Mouse (Mus musculus): ENCODE data around the gene Gm17606. TPM values are rescaled to one million over a fixed set of nuclear protein-coding genes. Genes with fewer than 3 reads are reported as not detected.

The Gm17606 gene
- not detected in 2 replicates for polyA plus RNA-seq (2016; fragmentation: Nextera tagmentation; extraction: Ambion mirVana)

- Histone ChIP-seq H3K4me2 (replicated peaks) (peak within 1 kb of the TSS; percentile 96), H3K4me3 (peak within 1 kb of the TSS; percentile 78), H3K9ac (peak within 1 kb of the TSS; percentile 89), H3K27me3 (replicated peaks) (no peaks in the 10 kb centered on the region), H3K4me1 (peaks cover 20% of the 10 kb centered on the region), H3K36me3 (peaks cover 69% of the 10 kb centered on the region), H3K27ac (peak within 1 kb of the TSS; percentile 76; the same call in 1 of the 2 replicates), H3K9me3 (no peaks in the 10 kb centered on the region)
- WGBS = 2% methylated on average over 24 of the region's 28 CpGs
- no peak for ATAC-seq (ENCODE audit: low FRiP score, low read depth)
Measured at GRCm38 (mm10) chr14:54640946-54641304, at the start of gene Gm17606. Gene Gm17606, plus strand, starts transcription at chr14:54640952.

- ATAC-seq (ENCODE audit: low FRiP score, low read depth) = no peak
- H3K36me3 ChIP-seq = peaks cover 21% of the 10 kb centered on the region
- 91% methylated on average over 16 of the region's 16 CpGs for WGBS
- H3K9ac ChIP-seq = no peak overlapping the region
- peaks cover 10% of the 10 kb centered on the region; the same call in 1 of the 2 replicates for H3K4me1 ChIP-seq
- no peak overlapping the region for H3K4me3 ChIP-seq
- H3K27ac ChIP-seq = no peak overlapping the region
- no peaks in the 10 kb centered on the region for H3K27me3 ChIP-seq (replicated peaks)
- H3K9me3 ChIP-seq = no peaks in the 10 kb centered on the region
- H3K4me2 ChIP-seq (replicated peaks) = no peak overlapping the region
Measured at GRCm38 (mm10) chr14:54591056-54591455, 49.7 kb upstream of the Gm17606 start.

- no peak overlapping the region for H3K4me2 ChIP-seq (replicated peaks)
- WGBS = 57% methylated on average over 10 of the region's 10 CpGs
- peaks cover 21% of the 10 kb centered on the region for H3K36me3 ChIP-seq
- no peak overlapping the region for H3K4me3 ChIP-seq
- no peaks in the 10 kb centered on the region for H3K27me3 ChIP-seq (replicated peaks)
- peak; percentile 44; the same call in 1 of the 2 replicates for ATAC-seq (ENCODE audit: low FRiP score, low read depth)
- peaks cover 10% of the 10 kb centered on the region; the same call in 1 of the 2 replicates for H3K4me1 ChIP-seq
- H3K27ac ChIP-seq = peak overlapping the region; percentile 29; the same call in 1 of the 2 replicates
- H3K9ac ChIP-seq = no peak overlapping the region
- H3K9me3 ChIP-seq = no peaks in the 10 kb centered on the region
Measured at GRCm38 (mm10) chr14:54592319-54592934, 48.3 kb upstream of the Gm17606 start.

- H3K4me2 ChIP-seq (replicated peaks) = no peak overlapping the region
- H3K27ac ChIP-seq = no peak overlapping the region
- no peak overlapping the region for H3K9ac ChIP-seq
- 93% methylated on average over 3 of the region's 3 CpGs for WGBS
- H3K27me3 ChIP-seq (replicated peaks) = no peaks in the 10 kb centered on the region
- no peaks in the 10 kb centered on the region for H3K9me3 ChIP-seq
- peaks cover 10% of the 10 kb centered on the region; the same call in 1 of the 2 replicates for H3K4me1 ChIP-seq
- peaks cover 21% of the 10 kb centered on the region for H3K36me3 ChIP-seq
- ATAC-seq (ENCODE audit: low FRiP score, low read depth) = no peak
- H3K4me3 ChIP-seq = no peak overlapping the region
Measured at GRCm38 (mm10) chr14:54594055-54594454, 46.7 kb upstream of the Gm17606 start.

GRCm38 (mm10) chr14:54594631-54595414 lies 45.9 kb upstream of the Gm17606 start:
- ATAC-seq (ENCODE audit: low FRiP score, low read depth) = no peak
- H3K9me3 ChIP-seq = no peaks in the 10 kb centered on the region
- whole genome bisulfite sequencing = 69% methylated on average over 28 of the region's 28 CpGs
- H3K4me3 ChIP-seq = no peak overlapping the region
- no peak overlapping the region for H3K4me2 ChIP-seq (replicated peaks)
- no peaks in the 10 kb centered on the region for H3K27me3 ChIP-seq (replicated peaks)
- H3K27ac ChIP-seq = no peak overlapping the region
- peaks cover 21% of the 10 kb centered on the region for H3K36me3 ChIP-seq
- peaks cover 10% of the 10 kb centered on the region; the same call in 1 of the 2 replicates for H3K4me1 ChIP-seq
- H3K9ac ChIP-seq = no peak overlapping the region

GRCm38 (mm10) chr14:54597084-54597483 lies 43.7 kb upstream of the Gm17606 start:
- no peak for ATAC-seq (ENCODE audit: low FRiP score, low read depth)
- Histone ChIP-seq H3K4me1 (peaks cover 10% of the 10 kb centered on the region; the same call in 1 of the 2 replicates), H3K9me3 (no peaks in the 10 kb centered on the region), H3K27ac (no peak overlapping the region), H3K9ac (no peak overlapping the region), H3K36me3 (peaks cover 15% of the 10 kb centered on the region), H3K4me3 (no peak overlapping the region), H3K4me2 (replicated peaks) (no peak overlapping the region), H3K27me3 (replicated peaks) (no peaks in the 10 kb centered on the region)
- WGBS = 78% methylated on average over 7 of the region's 7 CpGs

GRCm38 (mm10) chr14:54601601-54602000 lies 39.2 kb upstream of the Gm17606 start:
- H3K9ac ChIP-seq = no peak overlapping the region
- no peak overlapping the region for H3K27ac ChIP-seq
- WGBS = 90% methylated on average over 2 of the region's 2 CpGs
- H3K9me3 ChIP-seq = no peaks in the 10 kb centered on the region
- ATAC-seq (ENCODE audit: low FRiP score, low read depth) = no peak
- no peak overlapping the region for H3K4me2 ChIP-seq (replicated peaks)
- H3K27me3 ChIP-seq (replicated peaks) = no peaks in the 10 kb centered on the region
- no peaks in the 10 kb centered on the region for H3K4me1 ChIP-seq
- no peaks in the 10 kb centered on the region for H3K36me3 ChIP-seq
- no peak overlapping the region for H3K4me3 ChIP-seq

- ATAC-seq (ENCODE audit: low FRiP score, low read depth) = peak; percentile 42; the same call in 1 of the 2 replicates
- Histone ChIP-seq H3K27ac (no peak overlapping the region), H3K4me2 (replicated peaks) (peak overlapping the region; percentile 53), H3K4me3 (peak overlapping the region; percentile 62), H3K9ac (no peak overlapping the region), H3K27me3 (replicated peaks) (no peaks in the 10 kb centered on the region), H3K9me3 (no peaks in the 10 kb centered on the region), H3K36me3 (no peaks in the 10 kb centered on the region), H3K4me1 (no peaks in the 10 kb centered on the region)
- 42% methylated on average over 4 of the region's 4 CpGs for WGBS
Measured at GRCm38 (mm10) chr14:54602613-54603012, 38.1 kb upstream of the Gm17606 start.

GRCm38 (mm10) chr14:54603038-54603654 lies 37.6 kb upstream of the Gm17606 start:
- peak; percentile 99 for ATAC-seq (ENCODE audit: low FRiP score, low read depth)
- Histone ChIP-seq H3K4me3 (peak overlapping the region; percentile 62), H3K36me3 (no peaks in the 10 kb centered on the region), H3K27ac (peak overlapping the region; percentile 78), H3K9ac (peak overlapping the region; percentile 78), H3K4me1 (no peaks in the 10 kb centered on the region), H3K4me2 (replicated peaks) (peak overlapping the region; percentile 53), H3K27me3 (replicated peaks) (no peaks in the 10 kb centered on the region), H3K9me3 (no peaks in the 10 kb centered on the region)
- WGBS = under 1% methylated on average over 46 of the region's 46 CpGs

GRCm38 (mm10) chr14:54603686-54604085 lies 37.1 kb upstream of the Gm17606 start:
- H3K9ac ChIP-seq = no peak overlapping the region
- H3K4me3 ChIP-seq = peak overlapping the region; percentile 62; the same call in 1 of the 2 replicates
- H3K27ac ChIP-seq = peak overlapping the region; percentile 20; the same call in 1 of the 2 replicates
- H3K9me3 ChIP-seq = no peaks in the 10 kb centered on the region
- WGBS = 85% methylated on average over 8 of the region's 8 CpGs
- no peaks in the 10 kb centered on the region for H3K4me1 ChIP-seq
- no peak for ATAC-seq (ENCODE audit: low FRiP score, low read depth)
- H3K27me3 ChIP-seq (replicated peaks) = no peaks in the 10 kb centered on the region
- no peaks in the 10 kb centered on the region for H3K36me3 ChIP-seq
- H3K4me2 ChIP-seq (replicated peaks) = peak overlapping the region; percentile 53

- ATAC-seq (ENCODE audit: low FRiP score, low read depth) = peak; percentile 15; the same call in 1 of the 2 replicates
- Histone ChIP-seq H3K4me3 (peak within 1 kb of the TSS; percentile 46), H3K27ac (no peak within 1 kb of the TSS), H3K27me3 (replicated peaks) (no peaks in the 10 kb centered on the region), H3K4me1 (no peaks in the 10 kb centered on the region), H3K36me3 (peaks cover 4% of the 10 kb centered on the region; the same call in 1 of the 2 replicates), H3K9ac (peak within 1 kb of the TSS; percentile 52; the same call in 1 of the 2 replicates), H3K9me3 (no peaks in the 10 kb centered on the region), H3K4me2 (replicated peaks) (peak within 1 kb of the TSS; percentile 69)
- under 1% methylated on average over 38 of the region's 39 CpGs for WGBS
Measured at GRCm38 (mm10) chr14:54605752-54606321, 34.9 kb upstream of the Gm17606 start, which contains the start of gene 4931414P19Rik. Gene 4931414P19Rik, minus strand, starts transcription at chr14:54605993.
